Mouse (Mus musculus) liver, postnatal 0 days (tissue): ENCODE data around the gene Snapc4. TPM values are rescaled to one million over a fixed set of nuclear protein-coding genes. Genes with fewer than 3 reads are reported as not detected.

Experiments
- ATAC-seq: fragments of 200-750 bp; cut with Nextera tagmentation; 2 replicates; pipeline ENCODE4 v1.8.0; 2017; ENCODE audit warnings: mild to moderate bottlenecking, moderate library complexity
- DNase-seq: peaks from one replicate; pipeline ENCODE4 v3.0.0-alpha.2; 2016
- H3K27ac ChIP-seq: fragments of 300-500 bp; sonication (generic); 2 replicates; pipeline ENCODE4 v1.5.1; 2014; ENCODE audit warnings: antibody characterized with exemption, moderate library complexity, mild to moderate bottlenecking, low read depth
- H3K27me3 ChIP-seq: fragments of 300-500 bp; sonication (generic); 2 replicates; pipeline ENCODE4 v1.6.1; 2014; ENCODE audit warnings: low read length, control low read depth, mixed read lengths; ENCODE audit not compliant: insufficient read depth
- H3K36me3 ChIP-seq: fragments of 300-500 bp; sonication (generic); replicated peaks from 2 replicates; pipeline ENCODE4 v1.6.1; 2014; ENCODE audit warnings: mild to moderate bottlenecking, control low read depth, low read length, moderate library complexity, mixed read lengths; ENCODE audit not compliant: insufficient read depth
- H3K4me1 ChIP-seq: fragments of 300-500 bp; sonication (generic); 2 replicates; pipeline ENCODE4 v1.6.1; 2014; ENCODE audit warnings: antibody characterized with exemption, mild to moderate bottlenecking, control low read depth; ENCODE audit not compliant: insufficient read depth
- H3K4me2 ChIP-seq: fragments of 300-500 bp; sonication (generic); 2 replicates; pipeline ENCODE4 v1.6.1; 2014; ENCODE audit warnings: low read depth, mild to moderate bottlenecking, low read length, moderate library complexity, mixed read lengths
- H3K4me3 ChIP-seq: fragments of 300-500 bp; sonication (generic); 2 replicates; pipeline ENCODE4 v1.5.1; 2014; ENCODE audit warnings: low read depth, low read length
- H3K9ac ChIP-seq: fragments of 300-500 bp; sonication (generic); replicated peaks from 2 replicates; pipeline ENCODE4 v1.6.1; 2014; ENCODE audit warnings: mild to moderate bottlenecking, moderate library complexity
- H3K9me3 ChIP-seq: fragments of 300-500 bp; sonication (generic); 2 replicates; pipeline ENCODE4 v1.6.1; 2016; ENCODE audit warnings: mild to moderate bottlenecking, control low read depth, low read length, mixed read lengths
- CTCF ChIP-seq: sonication (generic); IDR thresholded peaks from 2 replicates; pipeline ENCODE4 v1.5.1; 2016; ENCODE audit warnings: antibody characterized with exemption, low read depth
- EP300 ChIP-seq: IDR thresholded peaks from 2 replicates; pipeline ENCODE4 v1.6.1; 2016; ENCODE audit warnings: antibody characterized with exemption, low read depth, mild to moderate bottlenecking
- WGBS: fragments of 180-500 bp; shearing (Covaris S2); extraction: QIAGEN DNeasy Blood & Tissue Kit; methylation state at CpG from one replicate; pipeline ENCODE4 v1.1.7; 2014; ENCODE audit not compliant: insufficient replicate concordance; 5-methylcytosine and 5-hydroxymethylcytosine counted together
- polyA plus RNA-seq: library from polyadenylated mRNA; unstranded; fragments of >200 nt; fragmentation: Nextera tagmentation; extraction: Ambion mirVana; gene quantifications from 2 replicates; pipeline ENCODE4 v1.2.1, GENCODE M21; 2015

The Snapc4 gene
- polyA plus RNA-seq, 1 experiment from 2014 or later: 5.5 TPM

- Histone ChIP-seq H3K9me3 (no peaks in the 10 kb centered on the region), H3K27ac (no peak overlapping the region), H3K9ac (no peak overlapping the region), H3K4me2 (no peak overlapping the region), H3K27me3 (no peaks in the 10 kb centered on the region), H3K4me1 (peaks cover 7% of the 10 kb centered on the region), H3K36me3 (no peaks in the 10 kb centered on the region; the same call in 1 of the 2 replicates), H3K4me3 (no peak overlapping the region)
- ATAC-seq: no peak
- no peak for DNase-seq
- TF ChIP-seq EP300: no peak
- no peak for TF ChIP-seq CTCF
- 65% methylated on average over 5 of the region's 5 CpGs for WGBS
These were observed 41.3 kb downstream of the Snapc4 start for GRCm38 (mm10) chr2:26339204-26339551.

GRCm38 (mm10) chr2:26338302-26339203, 41.9 kb downstream of the Snapc4 start:
- Histone ChIP-seq H3K9ac (no peak overlapping the region), H3K4me3 (no peak overlapping the region), H3K9me3 (no peaks in the 10 kb centered on the region), H3K4me2 (no peak overlapping the region), H3K27ac (no peak overlapping the region), H3K4me1 (peaks cover 7% of the 10 kb centered on the region), H3K36me3 (no peaks in the 10 kb centered on the region; the same call in 1 of the 2 replicates), H3K27me3 (no peaks in the 10 kb centered on the region)
- WGBS: 80% methylated on average over 8 of the region's 13 CpGs
- no peak for DNase-seq
- TF ChIP-seq EP300 (no peak), CTCF (no peak)
- ATAC-seq: no peak

GRCm38 (mm10) chr2:26330702-26331101, 49.8 kb downstream of the Snapc4 start:
- Histone ChIP-seq H3K4me2 (no peak overlapping the region), H3K4me3 (no peak overlapping the region), H3K9me3 (no peaks in the 10 kb centered on the region), H3K27ac (no peak overlapping the region), H3K4me1 (no peaks in the 10 kb centered on the region), H3K27me3 (no peaks in the 10 kb centered on the region), H3K36me3 (peaks cover 3% of the 10 kb centered on the region), H3K9ac (no peak overlapping the region)
- ATAC-seq (no peak), DNase-seq (no peak)
- TF ChIP-seq CTCF (no peak), EP300 (no peak)
- WGBS: 64% methylated on average over 6 of the region's 6 CpGs

DNA sequence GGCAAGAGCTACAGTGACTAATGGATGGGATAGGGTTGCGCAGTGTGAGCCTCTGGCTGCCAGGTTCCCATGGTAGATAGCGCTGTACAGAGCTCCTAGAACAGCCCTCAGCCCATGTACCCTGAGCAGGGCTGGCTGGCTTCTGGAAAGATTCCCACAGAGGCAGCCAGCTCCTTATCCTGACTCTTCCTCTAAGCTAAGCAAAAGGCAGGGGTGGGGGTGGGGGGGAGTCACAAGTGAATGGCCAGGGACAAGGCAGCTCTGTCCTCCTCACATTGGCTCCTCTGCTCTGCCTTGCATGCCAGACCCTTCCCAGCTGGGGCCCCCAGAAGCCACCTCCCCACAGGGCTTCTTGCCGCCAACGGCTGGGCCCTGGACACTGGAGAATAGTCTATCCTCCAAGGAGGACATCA, 50.4 kb downstream of the Snapc4 start:
- ATAC-seq: no peak
- no peaks in the 10 kb centered on the region for H3K4me1 ChIP-seq
- TF ChIP-seq EP300 (no peak), CTCF (no peak)
- H3K4me2 ChIP-seq: no peak overlapping the region
- no peak overlapping the region for H3K27ac ChIP-seq
- H3K9me3 ChIP-seq: no peaks in the 10 kb centered on the region
- WGBS: 78% methylated on average over 4 of the region's 4 CpGs
- H3K9ac ChIP-seq: no peak overlapping the region
- no peak overlapping the region for H3K4me3 ChIP-seq
- no peak for DNase-seq
- H3K36me3 ChIP-seq: peaks cover 3% of the 10 kb centered on the region
- H3K27me3 ChIP-seq: no peaks in the 10 kb centered on the region

DNA sequence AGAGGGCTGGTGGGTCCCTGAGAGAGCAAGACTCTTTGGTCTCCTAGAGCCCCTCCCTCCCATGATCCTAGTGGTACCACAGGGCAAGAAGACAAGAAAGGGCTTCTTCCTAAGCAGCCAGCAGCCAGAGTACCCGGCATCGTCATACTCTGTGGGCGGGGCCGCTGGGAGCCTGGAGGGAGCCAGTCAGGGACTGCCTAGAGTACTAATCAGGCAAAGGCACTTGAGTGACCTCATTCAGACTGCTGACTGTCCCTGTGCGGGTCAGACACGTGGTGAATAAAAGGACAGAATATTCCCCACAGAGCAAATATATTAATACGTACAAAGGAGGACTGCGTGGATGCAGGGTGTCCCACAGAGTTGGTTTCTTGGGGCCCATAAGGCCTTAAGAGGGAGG, 51.1 kb downstream of the Snapc4 start:
- no peaks in the 10 kb centered on the region for H3K27me3 ChIP-seq
- H3K36me3 ChIP-seq: peaks cover 3% of the 10 kb centered on the region
- no peaks in the 10 kb centered on the region for H3K4me1 ChIP-seq
- no peak overlapping the region for H3K4me3 ChIP-seq
- no peak overlapping the region for H3K9ac ChIP-seq
- H3K9me3 ChIP-seq: no peaks in the 10 kb centered on the region
- peak; percentile 12; the same call in 1 of the 2 replicates for ATAC-seq
- no peak overlapping the region for H3K27ac ChIP-seq
- DNase-seq: no peak
- 73% methylated on average over 8 of the region's 8 CpGs for WGBS
- no peak overlapping the region for H3K4me2 ChIP-seq
- TF ChIP-seq CTCF: no peak
- no peak for TF ChIP-seq EP300

DNA sequence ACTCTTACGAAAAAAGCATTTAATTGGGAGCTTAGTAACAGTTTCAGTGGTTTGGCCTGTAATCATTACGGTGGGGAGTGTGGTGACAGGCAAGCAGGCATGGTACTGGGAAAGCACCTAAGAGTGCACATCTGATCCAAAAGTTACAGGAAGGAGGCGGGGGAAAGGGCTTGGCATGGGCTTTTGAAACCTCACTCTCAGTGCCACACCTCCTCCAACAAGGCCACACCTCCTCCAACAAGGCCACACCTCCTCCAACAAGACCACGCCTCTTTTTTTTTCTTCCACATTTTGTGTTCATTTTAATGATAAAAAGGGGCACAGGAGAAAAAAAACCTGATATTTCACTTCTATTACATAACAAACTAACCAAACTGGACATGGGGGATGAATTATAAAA, 52.6 kb downstream of the Snapc4 start:
- ATAC-seq (peak; percentile 35; the same call in 1 of the 2 replicates), DNase-seq (no peak)
- WGBS: 69% methylated on average over 4 of the region's 4 CpGs
- no peak overlapping the region for H3K27ac ChIP-seq
- H3K4me2 ChIP-seq: no peak overlapping the region
- H3K9ac ChIP-seq: no peak overlapping the region
- TF ChIP-seq CTCF (no peak), EP300 (no peak)
- H3K36me3 ChIP-seq: peaks cover 3% of the 10 kb centered on the region
- H3K4me3 ChIP-seq: no peak overlapping the region
- H3K9me3 ChIP-seq: no peaks in the 10 kb centered on the region
- H3K27me3 ChIP-seq: no peaks in the 10 kb centered on the region
- H3K4me1 ChIP-seq: no peaks in the 10 kb centered on the region
